Mouse (Mus musculus) forebrain, embryonic 14.5 days (tissue): ENCODE measurements at regions not wholly inside any gene's neighbourhood (a gene's known extent, or its start where the extent isn't known, plus 50 kb on each side); places are given as distances from the start of the nearest gene placed in this dataset.

Experiments used
- ATAC-seq: fragments of 200-750 bp; cut with Nextera tagmentation; 2 replicates; pipeline ENCODE4 v1.8.0; 2017; ENCODE audit warnings: mild to moderate bottlenecking, moderate library complexity
- DNase-seq: peaks from one replicate; pipeline ENCODE4 v3.0.0-alpha.2; 2015; ENCODE audit warnings: low spot score
- H3K27ac ChIP-seq: fragments of 300-500 bp; sonication (generic); 2 replicates; pipeline ENCODE4 v1.5.1; 2014; ENCODE audit warnings: low read depth, mild to moderate bottlenecking, control low read depth, low read length, moderate library complexity
- H3K27me3 ChIP-seq: fragments of 300-500 bp; sonication (generic); replicated peaks from 2 replicates; pipeline ENCODE4 v1.6.1; 2014; ENCODE audit warnings: low read length, control low read depth, mixed read lengths; ENCODE audit not compliant: control insufficient read depth, insufficient read depth
- H3K36me3 ChIP-seq: fragments of 300-500 bp; sonication (generic); 2 replicates; pipeline ENCODE4 v1.6.1; 2014; ENCODE audit warnings: low read length, control low read depth; ENCODE audit not compliant: control insufficient read depth, insufficient read depth
- H3K4me1 ChIP-seq: fragments of 300-500 bp; sonication (generic); 2 replicates; pipeline ENCODE4 v1.6.1; 2014; ENCODE audit warnings: antibody characterized with exemption, low read length, control low read depth; ENCODE audit not compliant: control insufficient read depth, insufficient read depth
- H3K4me2 ChIP-seq: fragments of 300-500 bp; sonication (generic); 2 replicates; pipeline ENCODE4 v1.6.1; 2014; ENCODE audit warnings: mild to moderate bottlenecking, control low read depth, low read length
- H3K4me3 ChIP-seq: fragments of 300-500 bp; sonication (generic); 2 replicates; pipeline ENCODE4 v1.5.1; 2014; ENCODE audit warnings: low read depth, low read length, control low read depth
- H3K9ac ChIP-seq: fragments of 300-500 bp; sonication (generic); 2 replicates; pipeline ENCODE4 v1.6.1; 2014; ENCODE audit warnings: mild to moderate bottlenecking, low read length, control low read depth, moderate library complexity
- H3K9me3 ChIP-seq: fragments of 300-500 bp; sonication (generic); replicated peaks from 2 replicates; pipeline ENCODE4 v1.6.1; 2016; ENCODE audit warnings: low read length, control low read depth, mixed read lengths; ENCODE audit not compliant: control insufficient read depth
- WGBS: fragments of 180-500 bp; shearing (Covaris S2); extraction: QIAGEN DNeasy Blood & Tissue Kit; methylation state at CpG from one replicate; pipeline ENCODE4 v1.1.7; 2014; 5-methylcytosine and 5-hydroxymethylcytosine counted together

- H3K9ac ChIP-seq = no peak overlapping the region
- H3K4me2 ChIP-seq = no peak overlapping the region
- no peaks in the 10 kb centered on the region for H3K27me3 ChIP-seq
- H3K9me3 ChIP-seq = no peaks in the 10 kb centered on the region
- no peaks in the 10 kb centered on the region for H3K4me1 ChIP-seq
- ATAC-seq (no peak), DNase-seq (no peak)
- H3K4me3 ChIP-seq = no peak overlapping the region
- no peaks in the 10 kb centered on the region for H3K36me3 ChIP-seq
- H3K27ac ChIP-seq = no peak overlapping the region
- WGBS = 90% methylated on average over 1 of the region's 1 CpGs
Measured at GRCm38 (mm10) chr14:14603439-14603838, 98.6 kb upstream of the Slc4a7 start.

GRCm38 (mm10) chr14:14607074-14607473 lies 95.0 kb upstream of the Slc4a7 start:
- no peak overlapping the region for H3K9ac ChIP-seq
- 96% methylated on average over 3 of the region's 3 CpGs for WGBS
- H3K4me1 ChIP-seq = no peaks in the 10 kb centered on the region
- no peaks in the 10 kb centered on the region for H3K9me3 ChIP-seq
- H3K36me3 ChIP-seq = no peaks in the 10 kb centered on the region
- ATAC-seq (no peak), DNase-seq (no peak)
- no peaks in the 10 kb centered on the region for H3K27me3 ChIP-seq
- no peak overlapping the region for H3K4me3 ChIP-seq
- H3K4me2 ChIP-seq = no peak overlapping the region
- H3K27ac ChIP-seq = no peak overlapping the region

GRCm38 (mm10) chr14:14612245-14612644 lies 89.8 kb upstream of the Slc4a7 start:
- Histone ChIP-seq H3K4me3 (no peak overlapping the region), H3K4me1 (no peaks in the 10 kb centered on the region), H3K27ac (no peak overlapping the region), H3K4me2 (no peak overlapping the region), H3K36me3 (no peaks in the 10 kb centered on the region), H3K27me3 (no peaks in the 10 kb centered on the region), H3K9ac (no peak overlapping the region), H3K9me3 (no peaks in the 10 kb centered on the region)
- 91% methylated on average over 3 of the region's 3 CpGs for WGBS
- DNase-seq (no peak), ATAC-seq (no peak)

GRCm38 (mm10) chr14:14620316-14620715 lies 81.8 kb upstream of the Slc4a7 start:
- no peak overlapping the region for H3K4me3 ChIP-seq
- H3K4me2 ChIP-seq = no peak overlapping the region
- no peak for ATAC-seq
- H3K36me3 ChIP-seq = no peaks in the 10 kb centered on the region
- H3K27me3 ChIP-seq = no peaks in the 10 kb centered on the region
- no peaks in the 10 kb centered on the region for H3K4me1 ChIP-seq
- H3K9ac ChIP-seq = no peak overlapping the region
- no peak overlapping the region for H3K27ac ChIP-seq
- WGBS = 78% methylated on average over 5 of the region's 5 CpGs
- H3K9me3 ChIP-seq = no peaks in the 10 kb centered on the region
- DNase-seq = no peak

- no peaks in the 10 kb centered on the region for H3K27me3 ChIP-seq
- no peak overlapping the region for H3K4me2 ChIP-seq
- peaks cover 5% of the 10 kb centered on the region; the same call in 1 of the 2 replicates for H3K4me1 ChIP-seq
- 80% methylated on average over 1 of the region's 1 CpGs for WGBS
- H3K9ac ChIP-seq = no peak overlapping the region
- no peaks in the 10 kb centered on the region for H3K36me3 ChIP-seq
- DNase-seq = no peak
- no peaks in the 10 kb centered on the region for H3K9me3 ChIP-seq
- no peak overlapping the region for H3K4me3 ChIP-seq
- no peak overlapping the region for H3K27ac ChIP-seq
- no peak for ATAC-seq
Measured at GRCm38 (mm10) chr14:14628673-14629072, 73.4 kb upstream of the Slc4a7 start.

- Histone ChIP-seq H3K4me1 (peaks cover 5% of the 10 kb centered on the region; the same call in 1 of the 2 replicates), H3K27me3 (no peaks in the 10 kb centered on the region), H3K4me2 (no peak overlapping the region), H3K9me3 (no peaks in the 10 kb centered on the region), H3K27ac (no peak overlapping the region), H3K4me3 (no peak overlapping the region), H3K9ac (no peak overlapping the region), H3K36me3 (no peaks in the 10 kb centered on the region)
- ATAC-seq = no peak
- no peak for DNase-seq
- 46% methylated on average over 6 of the region's 6 CpGs for WGBS
Measured at GRCm38 (mm10) chr14:14631750-14632149, 70.3 kb upstream of the Slc4a7 start.

- H3K27me3 ChIP-seq = no peaks in the 10 kb centered on the region
- H3K27ac ChIP-seq = no peak overlapping the region
- H3K9me3 ChIP-seq = no peaks in the 10 kb centered on the region
- no peak overlapping the region for H3K9ac ChIP-seq
- H3K4me1 ChIP-seq = peaks cover 5% of the 10 kb centered on the region; the same call in 1 of the 2 replicates
- H3K36me3 ChIP-seq = no peaks in the 10 kb centered on the region
- peak overlapping the region; percentile 12 for H3K4me3 ChIP-seq
- H3K4me2 ChIP-seq = peak overlapping the region; percentile 43
- ATAC-seq (peak; percentile 63; the same call in 1 of the 2 replicates), DNase-seq (peak; percentile 28)
- WGBS = 1% methylated on average over 15 of the region's 15 CpGs
Measured at GRCm38 (mm10) chr14:14632471-14632870, 69.6 kb upstream of the Slc4a7 start.

- Histone ChIP-seq H3K9ac (peak overlapping the region; percentile 13; the same call in 1 of the 2 replicates), H3K36me3 (no peaks in the 10 kb centered on the region), H3K27ac (no peak overlapping the region), H3K4me2 (peak overlapping the region; percentile 43), H3K4me1 (peaks cover 5% of the 10 kb centered on the region; the same call in 1 of the 2 replicates), H3K9me3 (no peaks in the 10 kb centered on the region), H3K27me3 (no peaks in the 10 kb centered on the region), H3K4me3 (peak overlapping the region; percentile 12)
- DNase-seq = peak; percentile 53
- peak; percentile 64 for ATAC-seq
- 5% methylated on average over 22 of the region's 22 CpGs for WGBS
Measured at GRCm38 (mm10) chr14:14632951-14633931, 68.8 kb upstream of the Slc4a7 start.

- no peaks in the 10 kb centered on the region for H3K9me3 ChIP-seq
- ATAC-seq = no peak
- no peak overlapping the region for H3K27ac ChIP-seq
Measured at GRCm38 (mm10) chr14:14634021-14634420, 68.1 kb upstream of the Slc4a7 start.

More at GRCm38 (mm10) chr14:14634021-14634420, 68.1 kb upstream of the Slc4a7 start:
- no peak for DNase-seq
- Histone ChIP-seq H3K4me3 (no peak overlapping the region), H3K4me2 (no peak overlapping the region), H3K36me3 (no peaks in the 10 kb centered on the region), H3K4me1 (peaks cover 5% of the 10 kb centered on the region; the same call in 1 of the 2 replicates), H3K9ac (no peak overlapping the region), H3K27me3 (no peaks in the 10 kb centered on the region)
- WGBS = 43% methylated on average over 2 of the region's 2 CpGs
